Mouse (Mus musculus) right cerebral cortex, postnatal 25 days (tissue): ENCODE results near the gene Dmrtb1.
A peak's percentile ranks its signal among the peaks of the same experiment; 100 is the strongest.

Source experiments
- DNase-seq: peaks from one replicate; pipeline ENCODE4 v3.0.0; 2022

Gene Dmrtb1

DNA sequence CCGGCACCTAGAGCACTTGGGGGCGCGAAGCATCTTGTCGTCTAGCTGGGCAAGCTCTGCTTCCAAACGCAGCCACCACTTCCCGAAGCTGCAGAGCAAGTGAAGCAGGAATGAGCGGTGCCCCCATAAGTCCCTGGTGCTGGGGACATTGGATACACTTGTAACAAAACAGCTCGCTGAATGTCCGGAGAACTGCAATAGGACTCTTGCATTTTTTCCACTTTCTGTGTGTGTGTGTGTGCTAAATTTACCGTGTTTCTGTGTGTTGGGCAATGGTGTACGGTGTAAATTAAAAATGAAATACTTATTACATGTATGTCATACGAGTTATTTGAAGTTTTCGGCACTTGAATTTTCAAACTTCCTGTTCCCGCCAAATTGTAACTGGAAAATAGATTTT is at the start of gene Dmrtb1:
TSS of gene Dmrtb1 (minus strand) at position 101 of the 400 bp plus-strand sequence.
- DNase-seq = no peak

DNA sequence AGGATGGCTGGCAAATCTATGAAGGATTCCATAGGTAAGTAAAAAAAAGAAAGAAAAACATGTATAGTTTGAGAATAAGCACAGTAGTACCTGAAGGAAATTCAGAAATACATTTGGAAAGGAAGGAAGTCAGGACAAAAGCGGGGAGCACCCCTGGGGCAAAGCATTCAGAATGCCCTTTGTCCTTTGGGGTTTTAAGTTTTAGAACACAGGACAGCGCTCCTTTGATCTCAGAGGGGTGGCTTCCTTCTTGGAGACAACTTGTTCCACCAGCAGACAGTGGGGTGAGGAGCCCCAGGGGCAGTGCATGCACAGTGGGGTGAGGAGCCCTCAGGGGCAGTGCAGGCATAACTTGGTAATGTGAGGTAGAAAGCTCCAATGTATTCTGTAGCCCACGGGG is 49.6 kb upstream of the Dmrtb1 start:
- DNase-seq = no peak

DNA sequence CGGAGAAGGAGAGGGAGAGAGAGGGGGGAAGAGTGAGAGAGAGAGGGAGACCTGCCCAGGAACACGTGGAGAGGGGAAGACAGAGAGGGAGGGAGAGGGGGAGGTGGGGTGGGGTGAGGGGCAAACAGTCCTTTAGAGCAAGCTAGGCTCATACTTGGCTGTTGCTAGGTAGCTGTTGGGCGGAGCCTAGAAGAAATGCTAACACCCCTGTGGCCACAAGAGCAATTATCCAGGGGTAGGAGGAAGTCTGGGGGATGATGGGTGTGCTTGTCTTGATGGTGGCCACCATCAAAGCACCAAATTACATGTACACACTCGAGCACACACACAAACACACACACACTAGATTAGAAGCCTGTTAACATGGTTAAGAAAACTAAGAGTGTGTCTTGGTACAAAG is 48.6 kb upstream of the Dmrtb1 start:
- DNase-seq = no peak

DNA sequence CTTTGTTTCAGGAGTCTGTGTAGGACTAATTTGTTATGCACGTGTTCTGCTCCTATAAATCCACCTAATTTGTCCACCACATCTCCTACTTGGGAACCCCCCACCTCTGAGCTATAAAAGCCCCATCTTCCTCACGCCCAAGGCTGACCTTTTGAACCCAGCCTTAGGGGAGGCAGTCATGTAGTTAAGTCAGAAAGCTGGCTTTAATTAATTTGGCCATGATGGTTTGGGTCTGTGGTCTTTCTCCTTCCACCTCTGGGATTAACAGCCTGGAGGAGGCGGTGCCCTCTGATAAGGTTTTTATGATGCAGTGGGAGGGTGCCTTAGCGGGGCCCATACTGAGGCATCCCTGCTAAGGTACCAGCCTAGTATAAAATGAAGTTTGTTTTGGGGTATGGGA is 48.2 kb upstream of the Dmrtb1 start:
- DNase-seq = no peak

DNA sequence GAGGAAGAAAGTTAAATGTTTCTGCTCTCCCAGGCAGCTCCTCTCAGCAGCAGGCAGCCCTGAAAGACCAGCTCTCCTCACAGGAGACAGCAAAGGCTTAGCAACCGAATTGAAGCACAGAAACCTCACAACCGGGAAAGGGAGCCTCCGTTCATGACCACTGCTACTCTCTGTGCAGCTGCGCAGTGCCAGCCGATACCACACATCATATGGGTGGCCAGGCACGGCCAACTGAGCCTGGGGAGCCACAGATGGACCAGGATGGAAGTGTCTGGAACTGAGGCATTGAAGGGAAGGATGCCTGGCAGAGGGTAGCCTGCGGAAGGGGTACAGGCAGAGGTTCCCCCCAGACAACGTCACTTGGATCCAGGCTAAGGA is 47.0 kb upstream of the Dmrtb1 start:
- DNase-seq = no peak

DNA sequence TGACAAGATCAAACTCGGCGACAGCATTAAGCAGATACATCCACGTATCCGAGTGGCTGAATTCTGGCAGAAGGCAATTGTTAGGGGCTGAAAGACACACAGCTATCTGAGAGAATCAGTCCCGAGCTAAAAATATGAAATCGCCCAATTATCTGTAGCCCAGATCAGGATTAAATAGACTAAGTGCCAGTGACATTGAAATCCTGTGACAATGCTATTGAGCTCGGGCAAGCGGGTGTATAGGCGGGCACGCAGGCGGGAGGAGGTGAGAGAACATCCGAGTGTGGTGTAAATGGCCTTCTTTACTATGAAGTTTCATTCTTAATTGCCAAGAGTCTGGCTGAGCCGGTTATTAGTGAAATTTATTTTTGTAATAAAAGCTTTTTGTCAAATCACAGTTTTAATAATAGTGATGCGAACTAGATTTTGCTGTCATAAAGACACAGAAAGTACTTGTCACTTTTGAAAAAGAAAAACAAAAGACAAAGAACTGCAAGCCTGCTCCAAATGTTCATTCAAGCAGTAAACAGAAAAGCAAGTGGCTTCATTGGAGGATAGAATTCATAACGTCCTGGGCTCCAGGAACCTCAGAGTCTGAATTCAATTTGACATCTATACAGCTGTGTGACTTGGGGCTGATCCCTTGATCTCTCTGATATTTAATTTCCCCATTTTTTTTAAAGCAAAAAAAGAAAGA is 46.5 kb upstream of the Dmrtb1 start:
- no peak for DNase-seq

DNA sequence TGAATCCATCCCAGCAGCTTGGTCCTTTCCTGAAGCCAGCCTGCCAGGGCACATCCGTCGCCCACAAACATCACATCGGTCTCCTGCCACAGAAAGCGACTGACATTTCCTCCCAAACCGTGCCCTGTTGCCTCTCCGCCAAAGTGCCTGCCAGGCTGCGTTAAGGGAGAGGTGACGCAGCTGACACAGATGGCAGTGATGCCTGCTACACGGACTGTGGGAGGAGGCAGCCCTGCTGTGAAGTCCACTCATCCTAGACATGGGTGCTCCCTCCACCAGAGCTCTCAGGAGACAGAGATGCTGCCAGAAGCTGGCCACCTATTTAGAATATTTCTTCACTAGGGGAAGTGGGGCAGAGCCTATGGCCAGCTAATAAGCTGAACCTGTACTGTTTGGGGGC is 41.4 kb upstream of the Dmrtb1 start:
- DNase-seq = no peak

DNA sequence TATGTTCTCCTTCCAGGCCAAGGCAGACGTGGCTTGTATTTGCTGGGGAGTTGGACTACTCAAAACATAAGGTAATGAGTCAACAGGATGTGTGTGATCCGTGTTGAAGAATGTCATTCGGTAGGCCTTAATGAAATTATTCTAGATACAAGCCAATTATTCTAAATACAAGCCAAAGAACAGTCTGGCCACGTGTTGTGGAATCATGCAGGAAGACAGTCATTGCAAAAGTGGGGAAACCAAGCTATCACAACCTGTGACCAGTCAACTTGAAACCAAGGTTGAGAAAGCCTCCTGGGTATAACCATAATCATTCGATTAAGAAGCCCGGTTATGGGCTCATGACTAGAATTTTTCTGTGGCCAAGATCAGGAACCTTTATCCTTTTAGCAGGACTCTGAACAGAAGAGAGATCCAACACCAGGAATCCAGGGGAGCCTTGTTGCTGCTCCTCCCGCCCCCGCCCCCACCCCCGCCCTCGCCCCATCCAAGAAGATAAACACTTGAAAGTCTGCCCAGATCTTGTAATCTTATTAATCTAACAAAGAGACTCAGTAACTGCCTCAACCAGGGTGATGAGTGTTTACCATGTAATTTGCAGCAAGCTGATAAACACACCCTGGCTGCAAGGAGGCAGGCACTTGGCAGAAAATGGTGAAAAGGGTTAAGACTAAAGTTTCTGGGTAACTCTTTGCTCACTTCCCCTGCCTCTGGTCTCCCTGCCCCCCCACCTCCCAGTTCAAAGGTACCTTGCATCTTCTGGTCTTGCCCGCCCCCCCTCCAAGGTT is 36.2 kb upstream of the Dmrtb1 start:
- no peak for DNase-seq

DNA sequence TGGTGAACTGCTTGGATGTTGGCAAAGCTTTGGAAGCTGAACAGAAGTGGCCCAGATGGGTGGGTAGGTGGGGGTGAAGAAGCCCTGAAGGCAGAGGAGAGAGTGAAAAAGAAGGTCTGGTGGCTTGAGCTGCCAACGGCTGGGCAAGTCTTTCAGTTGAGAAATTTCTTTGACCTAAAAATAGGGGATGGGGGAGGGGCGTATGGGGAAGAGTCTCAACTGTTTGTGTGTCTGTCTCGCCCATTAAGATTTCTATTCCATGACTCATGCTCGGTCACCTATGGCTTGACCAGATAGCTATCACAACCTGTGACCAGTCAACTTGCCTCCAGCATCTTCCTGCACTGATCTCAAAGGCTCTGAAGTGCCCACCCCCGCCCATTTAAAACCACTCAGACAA is 35.1 kb upstream of the Dmrtb1 start:
- DNase-seq = no peak

DNA sequence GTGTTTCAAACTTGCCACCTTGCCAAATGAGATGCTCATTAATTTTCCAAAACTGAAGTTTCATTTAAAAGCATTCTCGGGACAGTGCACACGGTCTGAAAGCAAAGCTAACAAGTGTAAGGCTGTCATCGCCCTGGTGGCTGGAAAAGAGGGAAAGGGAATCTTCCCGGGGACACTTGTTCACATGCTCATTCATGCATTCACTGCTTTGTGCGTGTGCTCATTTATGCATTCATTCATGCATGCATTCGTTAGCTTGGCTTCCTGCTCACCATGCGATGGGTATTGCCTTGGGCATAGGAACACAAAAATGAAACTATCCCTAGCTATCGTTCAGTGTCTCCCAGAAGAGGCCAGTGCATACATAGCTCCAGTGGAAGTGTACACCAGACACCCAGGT is 34.7 kb upstream of the Dmrtb1 start:
- DNase-seq = no peak

DNA sequence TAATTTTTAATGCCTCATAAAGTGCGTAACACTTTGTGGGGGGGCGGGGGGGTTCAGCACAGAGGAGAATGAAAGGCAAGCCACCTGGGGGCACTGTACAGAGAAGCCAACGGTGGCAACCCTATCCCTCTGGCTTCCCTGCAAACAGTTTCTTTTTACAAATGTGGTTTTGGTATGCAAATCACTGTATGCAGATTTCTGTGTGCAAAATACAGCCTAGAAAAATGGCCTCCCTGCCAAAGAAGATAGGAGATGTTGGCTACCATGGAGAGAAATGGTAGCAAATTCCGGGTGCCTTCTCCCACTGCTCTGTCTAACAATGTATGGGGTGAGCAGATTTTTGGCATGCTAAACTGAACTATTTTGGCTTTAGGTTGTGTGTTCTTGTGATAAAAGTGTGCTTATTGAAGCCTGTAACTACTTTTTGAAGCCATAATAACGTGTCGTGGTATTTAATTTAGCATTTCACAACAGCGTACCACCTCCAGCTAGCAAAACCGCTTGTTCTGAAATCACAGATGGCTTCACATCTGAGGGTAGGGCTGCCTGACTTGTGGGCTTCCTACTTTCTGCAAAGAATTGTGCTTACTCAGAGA is 33.8 kb upstream of the Dmrtb1 start:
- peak; percentile 42 for DNase-seq

DNA sequence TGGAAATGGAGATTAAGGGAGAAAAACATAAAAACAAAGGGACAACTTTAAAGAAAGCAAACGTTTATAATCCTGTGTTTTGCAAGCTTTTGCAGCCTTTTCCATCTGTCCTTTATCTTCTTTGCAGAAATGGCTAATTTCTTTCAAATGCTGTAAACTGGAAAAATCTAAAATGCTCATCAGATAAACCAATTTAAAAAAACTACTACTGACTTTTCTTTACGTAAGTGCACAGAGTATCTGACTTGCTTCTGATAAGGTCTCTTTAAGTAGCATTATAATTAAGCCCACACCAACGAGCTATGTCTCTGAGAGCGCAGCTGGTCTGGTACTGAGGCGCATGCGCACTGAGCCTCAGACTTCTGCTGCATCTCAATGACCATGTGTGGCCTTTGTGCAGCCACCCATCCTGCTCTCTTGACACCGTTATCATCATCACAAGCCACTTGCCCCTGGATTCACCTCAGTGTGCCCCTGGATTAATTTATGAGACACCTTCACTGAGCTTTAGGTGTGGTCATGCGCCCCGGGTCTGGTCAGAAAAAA is 32.8 kb upstream of the Dmrtb1 start:
- no peak for DNase-seq

DNA sequence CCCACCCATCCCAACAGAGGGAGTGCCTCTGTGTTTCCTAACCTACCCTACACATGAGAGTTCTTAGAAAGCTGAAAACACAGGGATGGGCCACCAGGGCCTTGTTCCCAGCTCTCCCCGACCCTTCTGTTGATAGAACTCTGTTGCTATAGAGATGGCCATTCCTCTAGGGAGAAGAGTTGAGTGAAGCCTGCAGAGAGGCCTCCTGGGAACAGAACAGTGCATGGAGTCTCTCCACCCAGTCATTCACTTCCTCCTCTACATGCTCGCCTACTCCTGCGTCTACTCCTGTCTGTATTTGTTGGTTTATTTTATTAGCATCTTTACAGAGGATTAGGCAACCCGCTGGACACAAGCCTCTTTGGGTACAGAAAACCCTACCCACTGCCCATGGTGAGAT is 22.9 kb upstream of the Dmrtb1 start:
- DNase-seq = no peak

DNA sequence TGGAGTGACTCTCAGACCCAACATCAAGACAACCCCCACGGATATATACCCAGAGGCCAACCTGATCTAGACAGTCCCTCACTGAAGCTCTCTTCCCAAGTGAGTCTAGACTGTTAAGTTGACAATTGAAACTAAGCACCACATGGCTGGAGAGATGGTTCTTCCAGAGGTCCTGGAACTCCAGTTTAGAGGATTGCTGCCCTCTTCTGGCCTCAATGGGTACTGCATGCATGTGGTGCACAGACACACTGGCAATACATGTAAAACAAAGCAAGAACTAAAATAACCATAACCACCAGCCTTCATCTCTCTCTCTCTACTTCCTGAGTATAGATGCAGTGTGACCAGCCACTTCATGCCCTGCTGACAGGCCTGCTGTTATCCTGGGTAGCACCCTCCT is 20.2 kb upstream of the Dmrtb1 start:
- DNase-seq = no peak

DNA sequence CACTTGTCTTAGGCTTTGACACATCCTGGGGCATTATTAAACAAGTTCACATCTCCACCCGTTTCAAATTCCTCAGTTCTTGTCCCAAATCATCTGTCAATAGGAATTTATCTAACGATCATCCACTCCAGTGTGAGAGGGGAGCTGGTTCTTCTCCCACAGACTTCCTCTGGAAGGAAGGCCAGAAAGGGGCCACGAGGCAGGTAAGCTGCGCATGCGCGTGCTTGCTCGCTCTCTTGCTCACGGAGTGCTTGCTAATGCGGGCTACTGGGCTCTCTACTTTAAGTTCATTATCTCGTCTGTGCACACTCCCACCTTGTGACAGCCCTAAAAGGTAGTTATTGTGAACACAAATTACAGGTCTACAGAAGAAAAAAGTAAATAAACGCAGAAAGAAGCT is 17.6 kb upstream of the Dmrtb1 start:
- DNase-seq = no peak

DNA sequence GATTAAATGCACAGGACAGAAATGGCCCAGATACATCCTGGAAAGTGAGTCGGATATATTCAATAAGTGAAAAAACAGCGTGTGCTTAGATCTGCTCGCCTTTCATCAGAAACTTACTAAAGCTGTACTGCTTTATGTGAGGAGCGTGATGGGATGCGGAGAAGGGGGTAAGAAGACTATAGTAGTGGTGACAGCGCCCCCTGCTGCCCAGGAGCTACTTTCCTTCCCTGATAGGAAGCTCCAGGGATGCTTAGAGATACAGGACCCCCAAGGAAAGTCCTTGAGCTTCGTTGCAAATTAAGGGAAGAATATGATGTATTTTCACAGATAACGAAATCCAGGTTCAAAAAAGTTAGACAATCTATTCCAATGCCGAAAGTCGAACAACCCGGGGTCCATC is 17.1 kb upstream of the Dmrtb1 start:
- DNase-seq = no peak

DNA sequence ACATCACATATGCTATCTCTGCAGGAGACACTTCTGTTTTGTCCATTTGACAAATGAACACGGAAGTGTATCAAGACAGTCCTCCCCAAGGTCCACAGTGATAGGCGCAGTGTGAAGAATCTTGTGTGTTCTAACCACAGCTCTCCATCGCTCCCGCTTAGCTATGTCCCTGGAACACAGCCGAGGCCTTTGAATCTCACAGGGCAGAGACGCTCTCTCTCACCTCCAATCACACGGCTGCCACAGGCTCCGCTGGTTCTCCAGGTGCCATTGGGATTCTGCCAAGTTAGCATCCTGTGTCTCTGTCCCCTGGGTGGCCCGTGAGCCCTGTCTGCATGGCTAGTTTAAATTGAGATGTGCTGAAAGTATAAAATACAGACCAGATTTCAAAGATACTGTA is 15.2 kb upstream of the Dmrtb1 start:
- no peak for DNase-seq

DNA sequence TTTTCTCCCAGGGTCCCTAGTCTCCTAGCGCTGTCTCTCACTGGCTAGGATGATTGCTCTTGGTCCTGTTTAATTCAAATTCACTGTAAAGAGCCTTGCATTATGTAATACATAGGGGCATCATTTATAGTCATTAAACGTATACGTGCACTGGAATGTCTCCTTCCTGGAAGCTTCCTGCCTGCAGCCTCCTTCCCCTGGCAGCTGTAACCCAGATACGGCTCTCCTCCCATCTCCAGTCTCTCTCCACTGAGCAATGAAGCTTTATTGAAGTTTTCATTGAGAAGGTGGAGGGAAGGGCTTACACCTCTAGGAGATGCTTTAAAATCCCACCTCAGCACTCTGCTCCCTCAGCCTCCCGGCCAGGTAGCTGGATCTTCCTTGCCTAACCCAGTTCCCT is 9.8 kb upstream of the Dmrtb1 start:
- DNase-seq = no peak

DNA sequence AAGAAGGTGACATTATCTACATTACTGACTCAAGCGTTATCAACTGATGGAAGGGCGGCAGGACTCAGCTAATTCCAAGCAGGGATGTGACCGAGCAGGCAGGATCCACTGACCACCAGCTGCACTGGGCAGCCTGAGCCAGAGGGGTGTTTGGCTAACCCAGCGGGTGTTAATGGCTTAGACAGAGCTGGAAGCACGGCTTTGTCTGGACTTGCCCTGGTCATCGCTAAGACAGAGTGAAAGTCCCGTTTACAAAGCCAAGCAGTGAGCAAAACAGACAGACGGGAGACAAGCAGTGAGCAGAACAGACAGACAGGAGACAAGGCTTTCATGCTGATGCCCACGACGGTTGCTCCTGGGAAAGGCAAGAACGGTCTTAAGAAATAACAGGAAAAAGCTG is 4.2 kb upstream of the Dmrtb1 start:
- no peak for DNase-seq

DNA sequence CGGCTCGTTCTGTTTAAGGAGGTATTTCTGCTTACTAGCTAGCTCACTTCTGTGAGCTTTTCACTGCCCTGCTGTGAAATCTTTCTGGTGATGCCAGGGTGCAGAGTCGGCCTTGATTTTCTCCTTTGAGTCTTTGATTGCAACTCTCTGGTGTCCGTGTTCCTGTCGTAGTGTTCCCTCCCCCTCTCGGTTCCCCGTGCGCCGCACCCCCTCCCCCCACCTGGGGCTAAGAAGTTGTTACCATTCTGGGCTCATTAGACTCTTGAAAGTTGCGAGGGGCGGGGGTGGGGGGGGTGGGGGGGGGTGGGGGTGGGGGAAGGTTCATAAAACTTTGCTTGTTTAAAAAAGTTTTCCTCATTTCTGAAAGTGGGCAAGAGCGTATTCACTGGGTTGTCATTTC is 3.1 kb upstream of the Dmrtb1 start:
- no peak for DNase-seq

DNA sequence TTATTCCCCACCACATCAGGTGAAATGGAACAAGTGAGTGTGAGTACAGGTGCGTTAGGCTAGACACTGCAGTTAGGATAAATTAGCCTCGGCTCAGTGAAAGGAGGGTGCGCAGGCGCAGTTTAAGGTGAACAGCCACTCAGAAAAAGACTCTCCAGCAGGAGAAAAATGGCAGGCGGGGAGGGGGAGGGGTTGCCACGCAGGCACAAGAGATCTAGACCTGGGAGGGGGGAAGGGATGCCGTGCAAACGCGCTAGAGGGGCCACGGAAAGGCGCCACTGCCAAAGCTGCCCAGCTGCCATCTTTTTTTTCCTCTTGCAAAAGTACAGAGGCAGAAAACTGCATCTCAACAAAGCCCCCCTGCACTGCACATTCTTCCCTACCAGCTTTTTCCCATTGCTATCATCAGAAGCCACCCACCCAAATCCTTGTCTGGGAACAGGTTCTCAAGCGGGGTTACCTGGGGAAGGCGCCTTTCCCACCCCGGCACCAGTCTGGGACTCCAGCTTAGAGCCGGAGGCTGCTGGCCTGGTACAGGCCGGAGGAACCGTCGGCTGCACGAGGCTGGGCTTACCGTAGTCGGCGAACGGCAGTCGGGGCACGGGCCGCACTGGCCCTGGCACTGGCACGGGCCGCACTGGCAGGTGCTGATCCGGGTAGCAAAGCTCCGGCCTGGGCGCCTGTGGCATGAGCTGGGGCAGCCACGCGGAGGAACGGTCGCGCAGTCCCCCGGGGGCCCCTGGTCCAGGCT is 849 bp downstream of the Dmrtb1 start:
- DNase-seq = no peak

DNA sequence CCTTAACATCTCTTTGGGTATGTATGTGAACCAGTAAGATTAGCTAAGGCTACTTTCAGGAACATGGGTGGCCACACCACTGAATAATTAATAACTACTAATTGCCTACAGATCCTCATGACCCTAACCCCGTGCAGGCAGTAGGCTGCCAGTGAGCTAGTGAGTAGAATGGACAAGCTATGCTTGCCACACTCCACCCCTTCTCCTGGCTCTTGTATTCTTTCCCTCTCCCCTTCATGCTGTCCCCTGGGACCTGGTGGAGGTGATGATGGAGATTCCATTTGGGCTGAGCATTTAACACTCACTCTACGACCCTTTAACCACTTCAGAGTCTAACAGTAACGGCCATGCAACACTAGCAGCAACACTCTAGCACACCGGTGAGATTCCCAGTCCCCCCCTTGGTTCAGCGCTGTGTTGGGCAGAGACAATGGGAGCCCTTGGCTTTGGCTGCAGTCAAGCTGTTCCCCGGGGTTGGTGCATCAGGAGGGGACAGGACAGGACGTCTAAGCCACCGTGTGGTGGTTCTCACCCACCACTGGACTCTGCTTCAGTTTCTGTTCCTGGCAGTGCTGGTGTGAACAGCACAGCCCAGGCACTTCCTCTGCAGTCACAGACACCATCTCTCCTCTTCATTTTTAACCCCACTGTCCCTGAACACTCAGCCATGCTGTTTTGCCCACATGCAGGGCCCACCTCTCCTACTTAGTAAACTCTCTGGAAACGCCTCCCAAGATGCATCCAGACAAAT is 2.8 kb downstream of the Dmrtb1 start:
- no peak for DNase-seq
